Mouse (Mus musculus) heart, embryonic 10.5 days (tissue): ENCODE measurements at regions not wholly inside any gene's neighbourhood (a gene's known extent, or its start where the extent isn't known, plus 50 kb on each side); places are given as distances from the start of the nearest gene placed in this dataset.
A peak's percentile ranks its signal among the peaks of the same experiment; 100 is the strongest.

ENCODE experiments used
- DNase-seq: peaks from one replicate; pipeline ENCODE4 v3.0.0-alpha.2; 2017; ENCODE audit warnings: low spot score
- H3K27ac ChIP-seq: fragments of 300-500 bp; sonication (generic); 2 replicates; pipeline ENCODE4 v1.5.1; 2016; ENCODE audit warnings: mild to moderate bottlenecking
- H3K27me3 ChIP-seq: fragments of 300-500 bp; sonication (generic); 2 replicates; pipeline ENCODE4 v1.6.1; 2016; ENCODE audit warnings: mild to moderate bottlenecking; ENCODE audit not compliant: poor library complexity, insufficient read depth, severe bottlenecking
- H3K36me3 ChIP-seq: fragments of 300-500 bp; sonication (generic); 2 replicates; pipeline ENCODE4 v1.6.1; 2016; ENCODE audit warnings: mild to moderate bottlenecking, moderate library complexity
- H3K4me1 ChIP-seq: fragments of 300-500 bp; sonication (generic); 2 replicates; pipeline ENCODE4 v1.6.1; 2016; ENCODE audit warnings: mild to moderate bottlenecking
- H3K4me3 ChIP-seq: fragments of 300-500 bp; sonication (generic); 2 replicates; pipeline ENCODE4 v1.5.1; 2016; ENCODE audit warnings: mild to moderate bottlenecking, moderate library complexity
- H3K9me3 ChIP-seq: fragments of 300-500 bp; sonication (generic); 2 replicates; pipeline ENCODE4 v1.6.1; 2016; ENCODE audit warnings: mild to moderate bottlenecking, moderate library complexity
- whole genome bisulfite sequencing: fragments of 180-500 bp; shearing (Covaris S2); methylation state at CpG from one replicate; pipeline ENCODE4 v1.1.7; 2016; 5-methylcytosine and 5-hydroxymethylcytosine counted together

DNA sequence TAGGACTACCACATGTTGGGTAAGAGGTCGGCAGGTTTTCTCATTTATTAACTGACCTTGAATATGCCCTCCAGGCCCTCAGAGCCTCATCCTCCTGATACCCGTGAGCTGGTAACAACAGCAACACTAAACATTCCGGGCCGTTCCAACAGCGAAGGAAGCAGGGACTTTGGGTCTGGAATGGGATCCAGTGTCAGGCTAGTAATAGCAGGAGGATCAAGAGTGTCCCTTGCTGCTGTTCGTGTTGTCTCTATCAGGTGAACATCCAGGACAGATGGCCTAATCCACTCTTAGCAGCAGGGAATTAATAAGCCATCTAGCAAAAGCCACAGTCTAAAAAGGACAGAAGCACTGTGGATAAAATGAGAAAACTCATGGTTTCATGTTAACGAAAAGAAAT is 106.7 kb downstream of the Cpeb2 start:
- Histone ChIP-seq H3K4me3 (no peak overlapping the region), H3K27ac (0 out of 2 replicates have a peak overlapping the region, but pooled peaks have one; percentile 0), H3K36me3 (no peaks in the 10 kb centered on the region), H3K9me3 (no peaks in the 10 kb centered on the region), H3K27me3 (no peaks in the 10 kb centered on the region), H3K4me1 (0 out of 2 replicates have a peak, but pooled peaks cover 2% of the 10 kb centered on the region)
- 58% methylated on average over 7 of the region's 7 CpGs for WGBS
- DNase-seq = no peak

DNA sequence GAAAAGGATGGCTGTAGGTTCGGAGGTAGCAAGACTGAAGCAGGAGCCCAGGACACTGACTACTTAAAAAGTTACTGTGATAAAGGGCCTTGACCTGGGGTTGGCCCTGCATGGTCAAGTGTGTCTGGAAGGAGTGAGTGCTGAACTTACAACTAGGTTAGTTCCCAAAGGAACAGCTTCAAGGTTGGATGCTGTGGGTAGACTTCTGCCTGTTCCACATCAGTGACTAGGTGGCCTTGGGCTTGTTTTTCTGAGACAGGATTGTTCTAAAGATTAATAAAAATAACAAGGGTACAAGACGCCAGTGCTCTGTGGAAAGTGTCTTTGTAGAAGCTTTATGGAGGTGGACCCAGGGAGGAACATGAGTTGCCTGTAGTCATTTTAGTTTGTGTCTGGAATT is 108.5 kb downstream of the Cpeb2 start:
- DNase-seq = no peak
- WGBS = 88% methylated on average over 2 of the region's 2 CpGs
- no peak overlapping the region for H3K4me3 ChIP-seq
- no peaks in the 10 kb centered on the region for H3K9me3 ChIP-seq
- no peaks in the 10 kb centered on the region for H3K36me3 ChIP-seq
- no peak overlapping the region for H3K27ac ChIP-seq
- H3K27me3 ChIP-seq = no peaks in the 10 kb centered on the region
- H3K4me1 ChIP-seq = 0 out of 2 replicates have a peak, but pooled peaks cover 2% of the 10 kb centered on the region

DNA sequence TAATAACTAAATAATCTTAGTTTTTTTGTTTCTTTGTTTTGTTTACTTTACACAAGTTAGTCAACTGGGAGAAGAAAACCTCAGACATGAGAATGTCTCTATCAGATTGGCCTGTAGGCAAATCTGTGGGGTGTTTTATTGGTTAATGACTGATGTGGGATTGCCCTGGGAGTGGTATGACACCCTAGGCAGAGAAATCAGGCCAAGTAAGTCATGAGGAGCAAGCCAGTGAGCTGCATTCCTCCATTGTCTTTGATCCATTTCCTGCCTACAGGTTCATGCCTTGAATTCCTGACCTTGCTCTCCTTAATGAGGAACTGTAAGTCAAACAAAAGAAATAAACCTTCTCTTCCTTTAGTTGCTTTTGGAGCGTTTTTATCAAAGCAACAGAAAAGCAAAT is 111.5 kb downstream of the Cpeb2 start:
- no peak overlapping the region for H3K4me3 ChIP-seq
- no peak for DNase-seq
- H3K27me3 ChIP-seq = no peaks in the 10 kb centered on the region
- no peaks in the 10 kb centered on the region for H3K9me3 ChIP-seq
- no peak overlapping the region for H3K27ac ChIP-seq
- 72% methylated on average over 1 of the region's 1 CpGs for WGBS
- no peaks in the 10 kb centered on the region for H3K36me3 ChIP-seq
- 0 out of 2 replicates have a peak, but pooled peaks cover 2% of the 10 kb centered on the region for H3K4me1 ChIP-seq

DNA sequence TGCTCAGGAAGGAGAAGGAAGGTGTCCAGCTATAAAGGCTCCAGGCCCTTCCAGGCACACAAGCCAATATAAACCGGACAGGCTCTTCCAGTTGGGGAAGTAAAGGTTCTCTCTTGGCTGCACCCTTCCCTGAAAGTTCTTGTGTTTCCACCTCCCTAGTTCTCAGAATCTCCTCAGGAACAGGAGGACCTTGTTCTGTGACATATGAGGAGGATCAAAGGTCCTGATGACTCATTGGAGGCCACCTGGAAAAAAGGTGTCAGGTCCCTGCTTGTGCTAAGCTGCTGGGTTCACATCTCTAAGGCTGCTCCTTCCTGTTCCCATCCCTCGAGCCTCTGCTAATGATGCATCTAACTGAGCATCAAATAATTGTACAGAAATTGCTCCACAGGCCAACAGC is 118.0 kb downstream of the Cpeb2 start:
- Histone ChIP-seq H3K36me3 (no peaks in the 10 kb centered on the region), H3K4me1 (peaks cover 24% of the 10 kb centered on the region), H3K27ac (no peak overlapping the region), H3K9me3 (no peaks in the 10 kb centered on the region), H3K27me3 (no peaks in the 10 kb centered on the region), H3K4me3 (no peak overlapping the region)
- DNase-seq = no peak
- WGBS = 79% methylated on average over 2 of the region's 2 CpGs

DNA sequence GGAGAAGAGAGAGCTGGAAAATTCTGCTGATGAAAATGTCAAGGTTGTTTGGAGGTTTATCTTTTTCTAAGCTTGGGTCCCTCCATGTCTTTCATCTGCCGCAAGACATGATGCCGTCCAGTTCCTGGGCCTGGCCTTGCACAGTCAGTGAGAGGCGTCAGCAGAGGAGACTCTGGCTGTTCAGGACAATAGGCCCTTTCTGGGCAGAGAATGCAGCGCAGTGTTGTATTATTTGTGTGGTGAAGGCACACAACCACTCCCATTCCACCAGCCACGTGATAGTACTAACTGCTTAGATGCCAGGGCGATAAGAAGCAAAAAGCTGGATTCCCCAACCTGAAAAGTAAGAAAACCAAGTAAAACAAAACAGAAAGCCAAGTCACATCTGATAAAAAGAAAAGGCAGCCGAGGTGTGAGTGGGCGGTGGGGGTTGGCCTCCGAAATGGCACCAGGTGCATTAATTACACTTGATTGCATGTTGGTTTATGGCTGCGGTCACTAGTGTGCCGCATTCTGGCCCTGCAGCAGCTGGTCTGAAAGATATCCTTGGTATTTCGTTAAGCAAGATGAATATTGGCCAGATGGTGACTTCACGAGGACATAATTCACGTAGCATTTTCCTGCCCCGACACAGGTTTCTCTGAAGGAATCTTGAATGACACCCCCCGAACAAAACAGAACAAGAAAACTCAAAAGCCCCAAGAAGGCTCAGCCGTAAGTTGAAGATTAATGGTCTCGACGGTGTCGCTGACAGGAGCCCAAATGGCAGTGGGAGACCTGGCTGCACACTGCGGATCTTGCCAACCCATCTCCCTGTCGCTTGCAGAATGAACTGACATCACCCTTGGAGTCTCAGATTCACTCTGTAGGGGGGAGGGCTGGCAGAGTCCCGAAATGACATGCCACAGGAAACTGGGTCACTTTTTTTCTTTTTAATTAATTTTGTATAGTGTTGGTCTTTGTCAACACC is 120.3 kb downstream of the Cpeb2 start:
- Histone ChIP-seq H3K36me3 (no peaks in the 10 kb centered on the region), H3K27me3 (no peaks in the 10 kb centered on the region), H3K4me3 (no peak overlapping the region), H3K9me3 (no peaks in the 10 kb centered on the region), H3K4me1 (peaks cover 26% of the 10 kb centered on the region), H3K27ac (no peak overlapping the region)
- no peak for DNase-seq
- 80% methylated on average over 23 of the region's 23 CpGs for WGBS

DNA sequence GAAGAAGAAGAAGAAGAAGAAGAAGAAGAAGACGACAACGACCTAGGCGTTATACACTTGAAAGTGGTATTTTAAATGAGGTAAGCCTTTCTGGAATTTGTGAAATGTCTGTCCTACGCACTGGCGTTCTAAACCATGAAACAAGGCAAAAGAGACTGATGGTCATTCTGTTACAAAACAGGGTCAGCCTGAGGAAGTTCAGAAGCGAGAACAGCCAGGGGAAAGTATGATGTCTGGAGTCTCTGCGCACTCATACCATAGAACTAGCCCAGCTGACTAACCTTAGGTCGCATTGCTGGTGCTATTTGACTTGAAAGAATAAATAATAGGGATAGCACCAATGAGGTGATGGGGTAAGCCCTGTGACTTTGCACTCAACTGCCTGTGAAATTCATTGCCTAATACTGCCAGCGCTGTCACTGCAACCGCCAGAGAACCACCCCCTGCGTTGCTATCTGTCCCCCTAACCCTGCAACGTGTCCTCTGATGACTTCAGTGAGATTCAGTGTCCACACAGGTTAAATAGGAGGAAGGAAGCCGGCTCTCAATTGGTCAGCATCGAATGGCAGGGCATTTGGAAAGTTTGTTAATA is 121.5 kb downstream of the Cpeb2 start:
- Histone ChIP-seq H3K4me1 (peaks cover 32% of the 10 kb centered on the region), H3K36me3 (no peaks in the 10 kb centered on the region), H3K4me3 (peak overlapping the region; percentile 56), H3K27ac (peak overlapping the region; percentile 88), H3K9me3 (no peaks in the 10 kb centered on the region), H3K27me3 (no peaks in the 10 kb centered on the region)
- 40% methylated on average over 14 of the region's 14 CpGs for WGBS
- DNase-seq = no peak

DNA sequence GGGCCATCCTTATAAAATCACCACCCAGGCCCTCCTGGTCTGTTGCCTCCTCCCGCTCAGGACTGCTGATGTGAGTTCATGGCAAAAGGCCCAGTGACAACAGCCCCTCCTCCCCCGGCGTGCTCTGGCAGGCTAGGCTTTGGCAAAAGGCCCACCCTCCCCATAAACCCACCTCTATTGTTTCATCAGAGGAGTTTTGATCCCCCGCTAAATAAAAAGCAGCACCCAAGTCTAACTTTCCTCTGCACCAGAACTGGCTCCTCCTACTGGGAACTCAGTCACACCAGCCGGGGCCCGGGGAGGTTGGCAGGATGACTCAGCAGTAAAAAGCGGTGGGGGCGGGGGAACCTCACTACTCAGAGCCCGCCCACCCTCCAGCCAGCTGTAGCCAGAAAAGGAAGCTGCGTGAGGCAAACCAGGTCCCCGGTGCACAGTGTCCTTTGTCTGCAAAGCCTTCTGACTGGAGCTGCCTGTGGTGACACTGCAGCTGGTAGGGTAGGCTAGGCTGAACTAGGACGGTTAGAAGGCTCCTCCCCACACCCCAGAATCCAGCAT is 122.1 kb downstream of the Cpeb2 start:
- peak overlapping the region; percentile 88 for H3K27ac ChIP-seq

DNA sequence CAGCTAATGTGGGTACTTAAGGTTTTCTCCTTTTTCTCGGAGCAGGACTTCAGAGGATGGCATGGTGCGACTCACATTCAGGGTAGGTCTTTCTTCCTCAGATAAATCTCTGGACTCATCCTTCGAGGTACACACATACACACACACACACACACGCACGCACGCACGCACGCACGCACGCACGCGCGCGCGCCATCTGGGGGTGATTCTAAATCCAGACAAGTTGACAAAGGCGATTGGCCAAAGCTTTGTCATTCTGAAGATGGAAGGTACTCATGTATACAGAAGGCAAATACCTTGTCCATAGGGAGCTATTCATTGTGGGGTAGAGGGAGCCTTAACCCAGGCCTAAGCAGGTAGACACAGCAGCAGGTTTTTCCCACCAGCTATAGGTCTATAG is 122.9 kb downstream of the Cpeb2 start:
- 81% methylated on average over 16 of the region's 16 CpGs for WGBS
- H3K27me3 ChIP-seq = no peaks in the 10 kb centered on the region
- H3K4me3 ChIP-seq = peak overlapping the region; percentile 56
- H3K9me3 ChIP-seq = no peaks in the 10 kb centered on the region
- no peak for DNase-seq
- H3K4me1 ChIP-seq = peaks cover 32% of the 10 kb centered on the region
- peak overlapping the region; percentile 88 for H3K27ac ChIP-seq
- H3K36me3 ChIP-seq = no peaks in the 10 kb centered on the region

More for the DNA sequence above, 122.1 kb downstream of the Cpeb2 start:
- Histone ChIP-seq H3K36me3 (no peaks in the 10 kb centered on the region), H3K4me1 (peaks cover 32% of the 10 kb centered on the region), H3K9me3 (no peaks in the 10 kb centered on the region), H3K4me3 (peak overlapping the region; percentile 56), H3K27me3 (no peaks in the 10 kb centered on the region)
- peak; percentile 98 for DNase-seq
- 1% methylated on average over 12 of the region's 12 CpGs for WGBS

DNA sequence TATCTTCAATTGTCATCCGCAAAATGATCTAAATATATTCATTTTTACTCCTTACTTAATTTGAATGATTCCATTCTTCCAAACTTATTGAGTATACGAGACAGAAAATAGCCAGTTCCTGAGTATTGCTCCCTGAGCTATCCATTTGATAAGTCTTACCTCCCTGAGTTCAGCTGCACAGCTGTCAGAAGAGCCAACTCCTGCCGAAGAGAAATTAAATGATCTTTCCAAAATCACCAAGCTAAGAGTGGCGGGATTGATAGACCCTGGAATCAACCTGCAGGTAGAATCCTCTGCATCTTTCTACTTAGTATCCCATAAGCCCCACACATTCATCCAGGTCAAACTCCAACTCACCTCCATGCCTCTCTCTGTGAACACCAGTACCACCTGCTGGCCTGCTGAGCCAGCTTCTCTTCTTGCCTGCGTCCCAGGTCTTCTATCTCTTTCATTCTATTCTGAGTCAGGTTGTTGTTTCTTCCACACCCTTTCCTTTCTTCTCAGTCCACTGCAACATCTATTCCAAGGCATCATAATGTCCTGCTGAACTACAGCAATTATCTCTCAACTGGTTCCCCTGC is 124.2 kb downstream of the Cpeb2 start:
- Histone ChIP-seq H3K9me3 (no peaks in the 10 kb centered on the region), H3K36me3 (no peaks in the 10 kb centered on the region), H3K4me1 (peaks cover 32% of the 10 kb centered on the region), H3K4me3 (no peak overlapping the region), H3K27me3 (no peaks in the 10 kb centered on the region), H3K27ac (no peak overlapping the region)
- DNase-seq = no peak
- WGBS = 82% methylated on average over 5 of the region's 5 CpGs

DNA sequence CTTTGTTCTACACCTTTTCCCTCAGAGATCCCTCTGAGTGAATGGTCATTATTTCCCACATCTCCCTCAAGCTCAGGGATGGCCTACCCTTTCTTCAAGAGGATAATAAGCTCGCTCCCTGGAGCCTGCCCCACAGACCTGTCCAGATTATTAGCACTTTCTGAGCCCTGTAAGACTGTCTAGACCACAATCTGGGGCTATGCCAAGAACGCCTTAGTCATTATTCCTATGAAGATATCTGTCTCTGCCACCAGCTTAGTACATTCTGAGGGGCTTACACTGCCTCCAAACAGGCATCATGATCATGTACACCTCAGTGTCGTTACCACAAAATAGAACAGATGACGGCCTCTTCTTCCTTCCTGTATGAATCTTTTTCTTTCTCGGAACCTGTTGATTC is 124.9 kb downstream of the Cpeb2 start:
- H3K9me3 ChIP-seq = no peaks in the 10 kb centered on the region
- H3K4me3 ChIP-seq = no peak overlapping the region
- peaks cover 27% of the 10 kb centered on the region for H3K4me1 ChIP-seq
- WGBS = 88% methylated on average over 5 of the region's 5 CpGs
- DNase-seq = no peak
- H3K27ac ChIP-seq = no peak overlapping the region
- H3K36me3 ChIP-seq = no peaks in the 10 kb centered on the region
- no peaks in the 10 kb centered on the region for H3K27me3 ChIP-seq

DNA sequence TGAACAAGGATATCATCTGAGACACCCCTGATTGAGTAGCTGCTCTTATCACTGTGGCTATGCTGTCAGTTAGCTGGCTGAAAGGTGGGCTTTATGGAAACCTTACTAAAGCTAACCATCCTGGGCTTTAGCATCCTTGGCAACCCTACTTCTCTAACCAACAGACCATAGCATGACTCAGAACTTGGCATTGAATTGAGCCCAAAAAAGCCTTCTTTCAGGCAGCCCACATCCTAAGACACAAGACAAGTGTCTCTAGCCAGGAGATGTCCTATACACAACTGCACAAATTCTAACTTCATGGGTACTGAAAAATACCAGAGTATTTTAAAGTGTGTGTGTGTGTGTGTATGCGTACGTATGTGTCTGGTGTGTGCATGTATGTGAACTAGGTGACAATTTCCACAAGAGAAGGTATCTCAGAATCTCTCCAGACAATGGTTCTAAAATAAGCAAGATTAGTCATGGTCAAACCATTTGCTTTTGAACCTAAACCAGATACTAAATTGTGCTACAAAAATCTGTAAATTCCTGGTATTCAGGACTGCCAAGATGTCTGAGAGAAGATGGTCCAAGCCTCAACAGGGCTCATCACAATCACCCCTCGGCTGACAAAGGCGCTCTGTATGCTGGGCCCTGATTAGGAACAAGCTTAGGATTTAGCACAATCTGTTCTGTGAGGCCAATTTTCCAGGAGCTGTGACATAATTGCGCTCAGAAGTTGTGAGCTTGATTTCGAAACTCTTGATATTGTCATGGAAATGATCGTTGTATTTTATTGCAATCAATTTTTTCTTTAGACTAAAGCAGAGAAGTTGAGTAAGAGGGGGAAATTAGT is 126.2 kb downstream of the Cpeb2 start:
- Histone ChIP-seq H3K27me3 (no peaks in the 10 kb centered on the region), H3K4me1 (peaks cover 26% of the 10 kb centered on the region), H3K4me3 (no peak overlapping the region), H3K27ac (no peak overlapping the region), H3K36me3 (no peaks in the 10 kb centered on the region), H3K9me3 (no peaks in the 10 kb centered on the region)
- no peak for DNase-seq
- 62% methylated on average over 7 of the region's 7 CpGs for WGBS

DNA sequence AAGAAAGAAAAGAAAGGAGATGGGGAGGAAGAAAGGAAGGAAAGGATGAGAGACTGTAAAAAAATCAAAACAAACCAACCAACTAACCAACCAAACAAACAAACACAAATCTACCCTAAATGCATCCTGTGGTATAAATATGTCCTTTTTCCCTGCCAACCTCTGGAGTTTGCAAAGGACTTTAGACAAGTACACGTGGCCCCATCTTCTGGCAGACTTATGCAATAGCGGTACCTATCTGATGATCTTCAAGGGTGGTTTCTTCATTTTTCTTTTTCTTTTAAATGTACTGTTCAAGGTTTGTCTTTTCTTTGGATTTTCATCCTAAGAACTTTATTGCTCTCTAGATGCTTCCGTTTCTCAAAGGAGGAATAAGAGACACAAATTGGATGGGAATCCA is 127.3 kb downstream of the Cpeb2 start:
- DNase-seq = no peak
- Histone ChIP-seq H3K27me3 (no peaks in the 10 kb centered on the region), H3K27ac (no peak overlapping the region), H3K36me3 (no peaks in the 10 kb centered on the region), H3K4me1 (peaks cover 16% of the 10 kb centered on the region; the same call in 1 of the 2 replicates), H3K9me3 (no peaks in the 10 kb centered on the region), H3K4me3 (no peak overlapping the region)
- WGBS = 37% methylated on average over 3 of the region's 3 CpGs
